Mouse (Mus musculus): ENCODE data around the gene Sdr42e1. TPM values are rescaled to one million over a fixed set of nuclear protein-coding genes. Genes with fewer than 3 reads are reported as not detected.

Sdr42e1 gene
- total RNA-seq (2021), result 1 to 10 TPM; 2.2 to 2.4 TPM

- intact Hi-C loops (cut with DNase I), result no loop called here
Measured at GRCm38 (mm10) chr8:117673430-117673830, at the start of gene Sdr42e1. Sdr42e1 (minus strand) TSS chr8:117673689.

GRCm38 (mm10) chr8:117718152-117718860, 44.8 kb upstream of the Sdr42e1 start:
- intact Hi-C loops (cut with DNase I), result no loop called here
- no peak for DNase-seq (ENCODE audit: low spot score)

More at GRCm38 (mm10) chr8:117673430-117673830, at the start of gene Sdr42e1:
- no peak for DNase-seq (ENCODE audit: low spot score)

- intact Hi-C loops (cut with DNase I), result no loop called here
Measured at GRCm38 (mm10) chr8:117715896-117716295, 42.4 kb upstream of the Sdr42e1 start.

GRCm38 (mm10) chr8:117714604-117715003, 41.1 kb upstream of the Sdr42e1 start:
- intact Hi-C loops (cut with DNase I), result no loop called here
- no peak for DNase-seq (ENCODE audit: low spot score)

More at GRCm38 (mm10) chr8:117715896-117716295, 42.4 kb upstream of the Sdr42e1 start:
- DNase-seq (ENCODE audit: low spot score), result no peak

- intact Hi-C loops (cut with DNase I), result no loop called here
- no peak for DNase-seq (ENCODE audit: low spot score)
Measured at GRCm38 (mm10) chr8:117712226-117712625, 38.7 kb upstream of the Sdr42e1 start.

- intact Hi-C loops (cut with DNase I), result no loop called here
- DNase-seq (ENCODE audit: low spot score), result no peak
Measured at GRCm38 (mm10) chr8:117706141-117706540, 32.7 kb upstream of the Sdr42e1 start.

GRCm38 (mm10) chr8:117702701-117703100, 29.2 kb upstream of the Sdr42e1 start:
- intact Hi-C loops (cut with DNase I), result no loop called here
- no peak for DNase-seq (ENCODE audit: low spot score)

GRCm38 (mm10) chr8:117701859-117702258, 28.4 kb upstream of the Sdr42e1 start, which contains the start of gene Hsd17b2:
Hsd17b2 (plus strand) TSS chr8:117701904.
- DNase-seq (ENCODE audit: low spot score), result no peak
- intact Hi-C loops (cut with DNase I), result no loop called here

GRCm38 (mm10) chr8:117701246-117701645, 27.8 kb upstream of the Sdr42e1 start:
- intact Hi-C loops (cut with DNase I), result no loop called here
- no peak for DNase-seq (ENCODE audit: low spot score)

- intact Hi-C loops (cut with DNase I), result no loop called here
- no peak for DNase-seq (ENCODE audit: low spot score)
Measured at GRCm38 (mm10) chr8:117700699-117701098, 27.2 kb upstream of the Sdr42e1 start.

- DNase-seq (ENCODE audit: low spot score), result no peak
- intact Hi-C loops (cut with DNase I), result loop anchor here (5.0 kb wide), 1 partner anchor 165 kb away; no protein-coding TSS in a partner anchor
Measured at GRCm38 (mm10) chr8:117697248-117697647, 23.8 kb upstream of the Sdr42e1 start.

GRCm38 (mm10) chr8:117695636-117696035, 22.1 kb upstream of the Sdr42e1 start:
- intact Hi-C loops (cut with DNase I), result loop anchor here (5.0 kb wide), 1 partner anchor 167 kb away; no protein-coding TSS in a partner anchor
- DNase-seq (ENCODE audit: low spot score), result no peak

- intact Hi-C loops (cut with DNase I), result no loop called here
- no peak for DNase-seq (ENCODE audit: low spot score)
Measured at GRCm38 (mm10) chr8:117692131-117692530, 18.6 kb upstream of the Sdr42e1 start.

GRCm38 (mm10) chr8:117687890-117688289, 14.4 kb upstream of the Sdr42e1 start:
- no peak for DNase-seq (ENCODE audit: low spot score)
- intact Hi-C loops (cut with DNase I), result no loop called here

GRCm38 (mm10) chr8:117684504-117684903, 11.0 kb upstream of the Sdr42e1 start:
- intact Hi-C loops (cut with DNase I), result no loop called here
- DNase-seq (ENCODE audit: low spot score), result no peak

GRCm38 (mm10) chr8:117683925-117684472, 10.5 kb upstream of the Sdr42e1 start:
- DNase-seq (ENCODE audit: low spot score), result no peak
- intact Hi-C loops (cut with DNase I), result no loop called here

GRCm38 (mm10) chr8:117678650-117679049, 5.2 kb upstream of the Sdr42e1 start:
- DNase-seq (ENCODE audit: low spot score), result no peak
- intact Hi-C loops (cut with DNase I), result no loop called here

GRCm38 (mm10) chr8:117677011-117677410, 3.5 kb upstream of the Sdr42e1 start:
- DNase-seq (ENCODE audit: low spot score), result no peak
- intact Hi-C loops (cut with DNase I), result no loop called here

GRCm38 (mm10) chr8:117676460-117676859, 3.0 kb upstream of the Sdr42e1 start:
- intact Hi-C loops (cut with DNase I), result no loop called here

GRCm38 (mm10) chr8:117675171-117675570, 1.7 kb upstream of the Sdr42e1 start:
- DNase-seq (ENCODE audit: low spot score), result no peak
- intact Hi-C loops (cut with DNase I), result no loop called here

More at GRCm38 (mm10) chr8:117676460-117676859, 3.0 kb upstream of the Sdr42e1 start:
- no peak for DNase-seq (ENCODE audit: low spot score)

- DNase-seq (ENCODE audit: low spot score), result no peak
Measured at GRCm38 (mm10) chr8:117672558-117672957, 931 bp downstream of the Sdr42e1 start.

More at GRCm38 (mm10) chr8:117672558-117672957, 931 bp downstream of the Sdr42e1 start:
- intact Hi-C loops (cut with DNase I), result no loop called here

Data from heart, postnatal 25 days (tissue).